In genomic region chr7:46218415-46218814, GRCm38 (mm10) we compare ENCODE assay signal across 8 mouse cellular contexts. TPM values are rescaled to one million over a fixed set of nuclear protein-coding genes. Genes with fewer than 3 reads are reported as not detected.
A peak's percentile ranks its signal among the peaks of the same experiment; 100 is the strongest.
DNase-seq lines count a peak whose midpoint lies in the region; ATAC-seq and TF ChIP-seq lines count a peak whose summit lies in the region.

No protein-coding gene starts in this region.

- no peak overlapping the region for H3K4me3 ChIP-seq in kidney, adult 2 months (ENCODE audit: insufficient read depth, low read depth, low read length)
- no peak overlapping the region for H3K4me3 ChIP-seq in embryonic facial prominence, embryonic 11.5 days (ENCODE audit: low read depth, low read length)

- H3K9me3 ChIP-seq in embryonic facial prominence, embryonic 11.5 days (replicated peaks; ENCODE audit: control insufficient read depth, low read length), result no peaks in the 10 kb centered on the region

- ATAC-seq in embryonic facial prominence, embryonic 11.5 days (replicated peaks; ENCODE audit: insufficient number of reproducible peaks, low FRiP score, low TSS enrichment, low read depth), result peak; percentile 46; the same call in 1 of the 2 replicates
- ATAC-seq in activated CD4-positive, CD25-positive, alpha-beta regulatory T cell, adult 4 months, result no peak
- no peak for ATAC-seq in cerebellum, adult (ENCODE audit: insufficient number of reproducible peaks, low FRiP score, low TSS enrichment)

- H3K4me1 ChIP-seq in kidney, adult 2 months (ENCODE audit: control insufficient read depth, insufficient read depth, low read length), result no peaks in the 10 kb centered on the region
- no peaks in the 10 kb centered on the region for H3K4me1 ChIP-seq in embryonic facial prominence, embryonic 11.5 days (ENCODE audit: control insufficient read depth, insufficient read depth, low read length)

- 22% methylated on average over 11 of the region's 11 CpGs for WGBS in kidney, adult 2 months
- WGBS in embryonic facial prominence, embryonic 11.5 days, result 8% methylated on average over 11 of the region's 11 CpGs

- no peak for TF ChIP-seq CTCF in kidney, adult 2 months (conservative IDR thresholded peaks at IDR 0.05; ENCODE audit: insufficient read depth, insufficient read length, low read depth, low read length)

- DNase-seq in kidney, adult 2 months, result peak; percentile 34
- DNase-seq in kidney, postnatal 14 days, result no peak
- peak; percentile 36 for DNase-seq in embryonic facial prominence, embryonic 11.5 days (ENCODE audit: low spot score)
- DNase-seq in kidney, postnatal 10 days, result peak; percentile 30
- peak; percentile 69 for DNase-seq in retina, embryonic 14.5 days (ENCODE audit: low spot score)
- DNase-seq in ovary, postnatal 10 days (ENCODE audit: low spot score), result no peak

- TF ChIP-seq POLR2A in kidney, adult 2 months (IDR thresholded peaks at IDR 0.05; ENCODE audit: low read depth, low read length), result no peak

- H3K27me3 ChIP-seq in kidney, adult 2 months (replicated peaks; ENCODE audit: control insufficient read depth, insufficient read depth, low read length), result no peaks in the 10 kb centered on the region
- no peaks in the 10 kb centered on the region for H3K27me3 ChIP-seq in embryonic facial prominence, embryonic 11.5 days (ENCODE audit: control insufficient read depth, insufficient read depth, low read length)

- H3K27ac ChIP-seq in kidney, adult 2 months (ENCODE audit: insufficient read depth, low read depth, low read length), result no peak overlapping the region
- H3K27ac ChIP-seq in embryonic facial prominence, embryonic 11.5 days (replicated peaks; ENCODE audit: low read depth, low read length), result no peak overlapping the region

- H3K36me3 ChIP-seq in kidney, adult 2 months (ENCODE audit: control insufficient read depth, insufficient read depth, low read length), result no peaks in the 10 kb centered on the region
- no peaks in the 10 kb centered on the region for H3K36me3 ChIP-seq in embryonic facial prominence, embryonic 11.5 days (replicated peaks; ENCODE audit: control insufficient read depth, insufficient read depth, low read depth, low read length)

- no peak overlapping the region for H3K9ac ChIP-seq in embryonic facial prominence, embryonic 11.5 days (replicated peaks; ENCODE audit: low read length)

- no peak overlapping the region for H3K4me2 ChIP-seq in embryonic facial prominence, embryonic 11.5 days (ENCODE audit: low read depth, low read length)

RNA-seq across cellular contexts. Expression of gene Ush1c, which starts 19.9 kb away (rescaled TPM):
- 50.8 and 52.4 TPM in 2 replicates for polyA plus RNA-seq in kidney, adult 2 months (2012; rRNA removed)
- polyA plus RNA-seq in embryonic facial prominence, embryonic 11.5 days (2014; fragmentation: Nextera tagmentation; extraction: Ambion mirVana), result 2.9 and 3.5 TPM in 2 replicates
- polyA plus RNA-seq in activated CD4-positive, CD25-positive, alpha-beta regulatory T cell, adult 4 months (2017; shearing (Covaris generic)), result not detected

RNA-seq across cellular contexts. Expression of gene Otog, which starts 22.4 kb away (rescaled TPM):
- polyA plus RNA-seq in kidney, adult 2 months (2012; rRNA removed), result 0.04 and 0.06 TPM in 2 replicates
- 0.17 and 0.21 TPM in 2 replicates for polyA plus RNA-seq in embryonic facial prominence, embryonic 11.5 days (2014; fragmentation: Nextera tagmentation; extraction: Ambion mirVana)
- not detected for polyA plus RNA-seq in activated CD4-positive, CD25-positive, alpha-beta regulatory T cell, adult 4 months (2017; shearing (Covaris generic))

RNA-seq across cellular contexts. Expression of gene Abcc8, which starts 38.6 kb away (rescaled TPM):
- 0.30 and 0.64 TPM in 2 replicates for polyA plus RNA-seq in kidney, adult 2 months (2012; rRNA removed)
- 0.20 and 0.96 TPM in 2 replicates for polyA plus RNA-seq in embryonic facial prominence, embryonic 11.5 days (2014; fragmentation: Nextera tagmentation; extraction: Ambion mirVana)
- polyA plus RNA-seq in activated CD4-positive, CD25-positive, alpha-beta regulatory T cell, adult 4 months (2017; shearing (Covaris generic)), result not detected

Comparison
In these comparisons a context has a peak if more than half of its experiments do, and no peak if none do; other contexts are left out.
1. DNase-seq: peak in kidney, adult 2 months (single experiment), embryonic facial prominence, embryonic 11.5 days (single experiment), kidney, postnatal 10 days (single experiment) and retina, embryonic 14.5 days (single experiment); none in kidney, postnatal 14 days (single experiment) and ovary, postnatal 10 days (single experiment).
2. RNA of gene Ush1c, which starts 19.9 kb away (polyA plus RNA-seq): 50.8 to 52.4 TPM in kidney, adult 2 months; 2.9 to 3.5 TPM in embryonic facial prominence, embryonic 11.5 days and not detected in activated CD4-positive, CD25-positive, alpha-beta regulatory T cell, adult 4 months; every median in the first group is over 10 times any median in the second.